Mouse (Mus musculus): ENCODE data around the gene Scd3. TPM values are rescaled to one million over a fixed set of nuclear protein-coding genes. Genes with fewer than 3 reads are reported as not detected.
"Not testable (repeated sequence)": the region's sequence is repeated elsewhere in the genome, so short reads cannot be mapped to it uniquely, and the experiment has no call there.

Scd3 gene
- polyA plus RNA-seq, 1 experiment from 2014 or later, result 3.5 TPM

GRCm38 (mm10) chr19:44280755-44281154 lies 77.7 kb downstream of the Scd3 start:
- Histone ChIP-seq H3K9me3 (no peaks in the 10 kb centered on the region), H3K27me3 (no peaks in the 10 kb centered on the region), H3K4me2 (no peak overlapping the region), H3K27ac (peak overlapping the region; percentile 61), H3K9ac (no peak overlapping the region), H3K4me3 (no peak overlapping the region), H3K36me3 (no peaks in the 10 kb centered on the region), H3K4me1 (replicated peaks) (peaks cover 49% of the 10 kb centered on the region)
- 3% methylated on average over 6 of the region's 6 CpGs for WGBS
- ATAC-seq (ENCODE audit: low FRiP score), result no peak

- not testable (repeated sequence) for H3K36me3 ChIP-seq; H3K4me2 ChIP-seq; H3K27me3 ChIP-seq; H3K9me3 ChIP-seq; H3K4me3 ChIP-seq; H3K9ac ChIP-seq; ATAC-seq (ENCODE audit: low FRiP score)
- Histone ChIP-seq H3K4me1 (replicated peaks) (peaks cover 46% of the 10 kb centered on the region), H3K27ac (peak overlapping the region; percentile 87)
- WGBS, result 65% methylated on average over 1 of the region's 1 CpGs
Observed at GRCm38 (mm10) chr19:44281825-44282447, 78.9 kb downstream of the Scd3 start.

GRCm38 (mm10) chr19:44282534-44283156 lies 79.6 kb downstream of the Scd3 start:
- Histone ChIP-seq H3K4me3 (no peak overlapping the region), H3K27me3 (no peaks in the 10 kb centered on the region), H3K9ac (0 out of 2 replicates have a peak overlapping the region, but pooled peaks have one; percentile 20), H3K27ac (peak overlapping the region; percentile 96), H3K4me1 (replicated peaks) (peaks cover 43% of the 10 kb centered on the region), H3K4me2 (no peak overlapping the region), H3K9me3 (no peaks in the 10 kb centered on the region), H3K36me3 (no peaks in the 10 kb centered on the region)
- 36% methylated on average over 9 of the region's 9 CpGs for WGBS
- ATAC-seq (ENCODE audit: low FRiP score), result no peak

- peaks cover 43% of the 10 kb centered on the region for H3K4me1 ChIP-seq (replicated peaks)
- H3K9me3 ChIP-seq, result no peaks in the 10 kb centered on the region
- H3K36me3 ChIP-seq, result no peaks in the 10 kb centered on the region
- peak overlapping the region; percentile 75 for H3K4me2 ChIP-seq
- 21% methylated on average over 15 of the region's 15 CpGs for WGBS
- ATAC-seq (ENCODE audit: low FRiP score), result no peak
- peak overlapping the region; percentile 96 for H3K27ac ChIP-seq
- H3K4me3 ChIP-seq, result peak overlapping the region; percentile 50
- peak overlapping the region; percentile 71; the same call in 1 of the 2 replicates for H3K9ac ChIP-seq
- H3K27me3 ChIP-seq, result no peaks in the 10 kb centered on the region
Observed at GRCm38 (mm10) chr19:44283157-44284024, 80.3 kb downstream of the Scd3 start.

GRCm38 (mm10) chr19:44284025-44284695 lies 81.1 kb downstream of the Scd3 start:
- peak overlapping the region; percentile 75 for H3K4me2 ChIP-seq
- under 1% methylated on average over 38 of the region's 38 CpGs for WGBS

GRCm38 (mm10) chr19:44284723-44285122 lies 81.7 kb downstream of the Scd3 start:
- WGBS, result 3% methylated on average over 11 of the region's 11 CpGs
- Histone ChIP-seq H3K27me3 (no peaks in the 10 kb centered on the region), H3K27ac (peak overlapping the region; percentile 96), H3K4me1 (replicated peaks) (peaks cover 40% of the 10 kb centered on the region), H3K4me2 (peak overlapping the region; percentile 75), H3K9ac (peak overlapping the region; percentile 71), H3K9me3 (no peaks in the 10 kb centered on the region), H3K4me3 (peak overlapping the region; percentile 50), H3K36me3 (no peaks in the 10 kb centered on the region)
- peak; percentile 57 for ATAC-seq (ENCODE audit: low FRiP score)

More at GRCm38 (mm10) chr19:44284025-44284695, 81.1 kb downstream of the Scd3 start:
- Histone ChIP-seq H3K4me3 (peak overlapping the region; percentile 50), H3K9ac (peak overlapping the region; percentile 71), H3K27ac (peak overlapping the region; percentile 96), H3K36me3 (no peaks in the 10 kb centered on the region), H3K9me3 (no peaks in the 10 kb centered on the region), H3K4me1 (replicated peaks) (peaks cover 43% of the 10 kb centered on the region), H3K27me3 (no peaks in the 10 kb centered on the region)
- ATAC-seq (ENCODE audit: low FRiP score), result peak; percentile 98

GRCm38 (mm10) chr19:44285554-44285953 lies 82.5 kb downstream of the Scd3 start:
- peaks cover 34% of the 10 kb centered on the region for H3K4me1 ChIP-seq (replicated peaks)
- no peak overlapping the region for H3K9ac ChIP-seq
- 90% methylated on average over 8 of the region's 8 CpGs for WGBS
- no peaks in the 10 kb centered on the region for H3K36me3 ChIP-seq
- no peak overlapping the region for H3K4me3 ChIP-seq
- no peak for ATAC-seq (ENCODE audit: low FRiP score)
- H3K4me2 ChIP-seq, result no peak overlapping the region
- 0 out of 2 replicates have a peak overlapping the region, but pooled peaks have one; percentile 3 for H3K27ac ChIP-seq
- H3K9me3 ChIP-seq, result no peaks in the 10 kb centered on the region
- H3K27me3 ChIP-seq, result no peaks in the 10 kb centered on the region

GRCm38 (mm10) chr19:44286109-44286508 lies 83.0 kb downstream of the Scd3 start:
- Histone ChIP-seq H3K9me3 (no peaks in the 10 kb centered on the region), H3K4me3 (no peak overlapping the region), H3K4me1 (replicated peaks) (peaks cover 29% of the 10 kb centered on the region), H3K36me3 (no peaks in the 10 kb centered on the region), H3K9ac (no peak overlapping the region), H3K27ac (no peak overlapping the region), H3K4me2 (no peak overlapping the region), H3K27me3 (no peaks in the 10 kb centered on the region)
- 54% methylated on average over 2 of the region's 2 CpGs for WGBS
- ATAC-seq (ENCODE audit: low FRiP score), result no peak

- Histone ChIP-seq H3K9ac (no peak overlapping the region), H3K36me3 (no peaks in the 10 kb centered on the region), H3K9me3 (no peaks in the 10 kb centered on the region), H3K27me3 (no peaks in the 10 kb centered on the region), H3K4me3 (no peak overlapping the region), H3K4me1 (replicated peaks) (peaks cover 36% of the 10 kb centered on the region), H3K27ac (no peak overlapping the region), H3K4me2 (no peak overlapping the region)
- no peak for ATAC-seq (ENCODE audit: low FRiP score)
- WGBS, result 70% methylated on average over 11 of the region's 11 CpGs
Observed at GRCm38 (mm10) chr19:44287415-44288110, 84.5 kb downstream of the Scd3 start.

- Histone ChIP-seq H3K4me1 (replicated peaks) (peaks cover 42% of the 10 kb centered on the region), H3K27me3 (no peaks in the 10 kb centered on the region), H3K36me3 (peaks cover 14% of the 10 kb centered on the region), H3K4me2 (peak overlapping the region; percentile 96; the same call in 1 of the 2 replicates), H3K4me3 (no peak overlapping the region), H3K9me3 (no peaks in the 10 kb centered on the region), H3K9ac (no peak overlapping the region), H3K27ac (peak overlapping the region; percentile 99)
- ATAC-seq (ENCODE audit: low FRiP score), result no peak
- 80% methylated on average over 2 of the region's 2 CpGs for WGBS
Observed at GRCm38 (mm10) chr19:44292083-44292482, 89.0 kb downstream of the Scd3 start.

GRCm38 (mm10) chr19:44292483-44292882 lies 89.4 kb downstream of the Scd3 start:
- Histone ChIP-seq H3K9me3 (no peaks in the 10 kb centered on the region), H3K27ac (peak overlapping the region; percentile 99), H3K36me3 (peaks cover 18% of the 10 kb centered on the region), H3K4me1 (replicated peaks) (peaks cover 46% of the 10 kb centered on the region), H3K27me3 (no peaks in the 10 kb centered on the region), H3K9ac (peak overlapping the region; percentile 74), H3K4me3 (peak overlapping the region; percentile 90), H3K4me2 (peak overlapping the region; percentile 96)
- 52% methylated on average over 3 of the region's 3 CpGs for WGBS
- no peak for ATAC-seq (ENCODE audit: low FRiP score)
